Mouse (Mus musculus): ENCODE data around the gene Pi4k2a. TPM values are rescaled to one million over a fixed set of nuclear protein-coding genes. Genes with fewer than 3 reads are reported as not detected.

The Pi4k2a gene
- polyA plus RNA-seq, 1 experiment from 2014 or later, result 6.6 TPM

- no peak overlapping the region for H3K4me2 ChIP-seq (ENCODE audit: low read depth, low read length)
- no peaks in the 10 kb centered on the region for H3K4me1 ChIP-seq (ENCODE audit: control insufficient read depth, insufficient read depth, low read length)
- no peak overlapping the region for H3K4me3 ChIP-seq (ENCODE audit: low read length)
- no peaks in the 10 kb centered on the region for H3K9me3 ChIP-seq (ENCODE audit: control insufficient read depth, low read length)
- no peak overlapping the region for H3K9ac ChIP-seq (ENCODE audit: low read depth, low read length)
- H3K36me3 ChIP-seq (ENCODE audit: control insufficient read depth, insufficient read depth, low read length), result no peaks in the 10 kb centered on the region
- no peaks in the 10 kb centered on the region for H3K27me3 ChIP-seq (replicated peaks; ENCODE audit: control insufficient read depth, insufficient read depth, low read length)
- no peak for ATAC-seq
- WGBS, result 83% methylated on average over 15 of the region's 15 CpGs
- H3K27ac ChIP-seq (ENCODE audit: low read length), result no peak overlapping the region
Measured at GRCm38 (mm10) chr19:42138517-42139285, 48.4 kb downstream of the Pi4k2a start.

DNA sequence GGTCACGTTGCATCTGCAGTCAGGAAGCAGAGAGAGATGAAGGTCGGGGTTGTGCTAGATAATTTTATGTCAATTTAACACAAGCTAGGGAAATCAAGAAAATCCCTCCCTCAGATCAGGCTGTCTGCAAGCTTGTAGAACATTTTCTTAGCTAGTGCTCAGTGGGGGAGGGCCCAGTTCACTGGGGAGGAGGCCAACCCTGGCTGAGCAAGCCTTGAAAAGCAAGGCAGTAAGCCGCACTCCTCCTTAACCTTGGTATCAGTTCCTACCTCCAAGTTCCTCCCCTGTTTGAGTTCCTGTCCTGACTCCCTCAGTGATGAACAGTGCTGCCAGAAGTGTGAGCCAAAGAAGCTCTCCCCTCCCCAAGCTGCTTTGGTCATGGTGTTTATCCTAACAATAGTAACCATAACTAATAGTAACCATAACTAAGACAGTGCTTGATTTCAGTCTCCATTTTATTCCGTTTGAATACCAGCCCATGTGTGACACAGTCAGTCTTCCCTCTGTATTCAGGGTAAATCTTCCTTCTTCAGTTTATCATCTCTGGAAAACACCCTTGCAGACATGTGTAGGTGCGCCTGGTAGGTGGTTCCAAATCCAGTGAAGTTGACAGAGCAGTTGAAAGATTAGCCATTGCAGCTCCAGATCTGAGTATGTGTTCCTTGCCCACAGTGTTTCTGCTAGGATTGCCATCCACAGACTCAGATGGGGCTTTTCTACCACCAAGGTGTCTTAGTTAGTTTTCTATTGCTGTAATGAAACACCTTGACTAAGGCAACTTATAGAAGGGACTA is 49.7 kb downstream of the Pi4k2a start:
- Histone ChIP-seq H3K36me3 (ENCODE audit: control insufficient read depth, insufficient read depth, low read length) (no peaks in the 10 kb centered on the region), H3K9me3 (ENCODE audit: control insufficient read depth, low read length) (no peaks in the 10 kb centered on the region), H3K4me1 (ENCODE audit: control insufficient read depth, insufficient read depth, low read length) (no peaks in the 10 kb centered on the region), H3K9ac (ENCODE audit: low read depth, low read length) (no peak overlapping the region), H3K27ac (ENCODE audit: low read length) (no peak overlapping the region), H3K4me2 (ENCODE audit: low read depth, low read length) (no peak overlapping the region), H3K27me3 (replicated peaks; ENCODE audit: control insufficient read depth, insufficient read depth, low read length) (no peaks in the 10 kb centered on the region), H3K4me3 (ENCODE audit: low read length) (no peak overlapping the region)
- WGBS, result 76% methylated on average over 5 of the region's 5 CpGs
- no peak for ATAC-seq

DNA sequence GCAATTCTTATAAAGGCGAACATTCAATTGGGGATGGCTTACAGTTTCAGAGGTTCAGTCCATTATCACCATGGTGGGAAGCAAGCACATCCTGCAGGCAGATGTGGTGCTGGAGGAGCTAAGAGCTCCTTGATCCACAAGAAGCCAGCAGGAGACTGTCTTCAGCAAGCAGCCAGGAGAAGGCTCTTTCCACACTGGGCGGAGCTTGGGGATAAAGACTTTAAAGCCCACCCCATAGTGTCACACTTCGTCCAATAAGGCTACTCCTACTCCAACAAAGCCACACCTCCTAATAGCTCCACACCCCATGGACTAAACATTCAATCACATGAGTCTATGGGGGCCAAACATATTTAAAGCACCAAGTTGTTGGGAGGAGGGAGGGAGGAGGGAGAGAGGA is 51.7 kb downstream of the Pi4k2a start:
- no peak for ATAC-seq
- Histone ChIP-seq H3K4me1 (ENCODE audit: control insufficient read depth, insufficient read depth, low read length) (peaks cover 3% of the 10 kb centered on the region), H3K27ac (ENCODE audit: low read length) (no peak overlapping the region), H3K9ac (ENCODE audit: low read depth, low read length) (no peak overlapping the region), H3K4me3 (ENCODE audit: low read length) (no peak overlapping the region), H3K36me3 (ENCODE audit: control insufficient read depth, insufficient read depth, low read length) (no peaks in the 10 kb centered on the region), H3K9me3 (ENCODE audit: control insufficient read depth, low read length) (no peaks in the 10 kb centered on the region), H3K4me2 (ENCODE audit: low read depth, low read length) (no peak overlapping the region), H3K27me3 (replicated peaks; ENCODE audit: control insufficient read depth, insufficient read depth, low read length) (no peaks in the 10 kb centered on the region)
- WGBS, result 76% methylated on average over 3 of the region's 3 CpGs

GRCm38 (mm10) chr19:42142757-42143156 is 52.5 kb downstream of the Pi4k2a start:
- H3K9me3 ChIP-seq (ENCODE audit: control insufficient read depth, low read length), result no peaks in the 10 kb centered on the region
- no peak overlapping the region for H3K4me2 ChIP-seq (ENCODE audit: low read depth, low read length)
- WGBS, result 85% methylated on average over 2 of the region's 2 CpGs
- H3K9ac ChIP-seq (ENCODE audit: low read depth, low read length), result no peak overlapping the region
- H3K27me3 ChIP-seq (replicated peaks; ENCODE audit: control insufficient read depth, insufficient read depth, low read length), result no peaks in the 10 kb centered on the region
- no peak overlapping the region for H3K4me3 ChIP-seq (ENCODE audit: low read length)
- H3K36me3 ChIP-seq (ENCODE audit: control insufficient read depth, insufficient read depth, low read length), result no peaks in the 10 kb centered on the region
- H3K27ac ChIP-seq (ENCODE audit: low read length), result no peak overlapping the region
- H3K4me1 ChIP-seq (ENCODE audit: control insufficient read depth, insufficient read depth, low read length), result peaks cover 4% of the 10 kb centered on the region
- ATAC-seq, result no peak

DNA sequence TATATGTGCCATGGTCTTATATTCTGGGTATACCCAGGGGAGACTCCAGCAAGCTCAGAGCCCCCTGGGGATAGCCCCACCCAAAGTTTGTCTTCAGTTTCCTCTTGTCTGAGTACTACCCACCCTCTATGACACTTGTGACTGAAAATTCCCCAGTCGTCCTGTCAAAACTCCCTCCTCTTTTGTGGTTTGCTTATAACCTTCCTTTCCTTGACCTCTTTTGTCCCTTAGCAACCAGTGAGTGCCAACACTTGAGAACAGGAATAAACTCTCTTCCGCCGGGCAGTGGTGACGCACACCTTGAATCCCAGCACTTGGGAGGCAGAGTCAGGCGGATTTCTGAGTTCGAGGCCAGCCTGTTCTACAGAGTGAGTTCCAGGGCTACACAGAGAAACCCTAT is 53.8 kb downstream of the Pi4k2a start:
- 50% methylated on average over 6 of the region's 6 CpGs for WGBS
- Histone ChIP-seq H3K36me3 (ENCODE audit: control insufficient read depth, insufficient read depth, low read length) (no peaks in the 10 kb centered on the region), H3K9ac (ENCODE audit: low read depth, low read length) (no peak overlapping the region), H3K27ac (ENCODE audit: low read length) (no peak overlapping the region), H3K4me1 (ENCODE audit: control insufficient read depth, insufficient read depth, low read length) (peaks cover 11% of the 10 kb centered on the region), H3K4me2 (ENCODE audit: low read depth, low read length) (no peak overlapping the region), H3K4me3 (ENCODE audit: low read length) (no peak overlapping the region), H3K27me3 (replicated peaks; ENCODE audit: control insufficient read depth, insufficient read depth, low read length) (no peaks in the 10 kb centered on the region), H3K9me3 (ENCODE audit: control insufficient read depth, low read length) (no peaks in the 10 kb centered on the region)
- no peak for ATAC-seq

- H3K4me3 ChIP-seq (ENCODE audit: low read length), result no peak overlapping the region
- H3K9me3 ChIP-seq (ENCODE audit: control insufficient read depth, low read length), result no peaks in the 10 kb centered on the region
- no peaks in the 10 kb centered on the region for H3K27me3 ChIP-seq (replicated peaks; ENCODE audit: control insufficient read depth, insufficient read depth, low read length)
- no peak overlapping the region for H3K27ac ChIP-seq (ENCODE audit: low read length)
- peaks cover 17% of the 10 kb centered on the region for H3K4me1 ChIP-seq (ENCODE audit: control insufficient read depth, insufficient read depth, low read length)
- no peak overlapping the region for H3K4me2 ChIP-seq (ENCODE audit: low read depth, low read length)
- H3K9ac ChIP-seq (ENCODE audit: low read depth, low read length), result no peak overlapping the region
- H3K36me3 ChIP-seq (ENCODE audit: control insufficient read depth, insufficient read depth, low read length), result no peaks in the 10 kb centered on the region
- no peak for ATAC-seq
- 24% methylated on average over 8 of the region's 8 CpGs for WGBS
Measured at GRCm38 (mm10) chr19:42144541-42145167, 54.4 kb downstream of the Pi4k2a start.

- Histone ChIP-seq H3K36me3 (ENCODE audit: control insufficient read depth, insufficient read depth, low read length) (no peaks in the 10 kb centered on the region), H3K9me3 (ENCODE audit: control insufficient read depth, low read length) (no peaks in the 10 kb centered on the region), H3K27ac (ENCODE audit: low read length) (no peak overlapping the region), H3K4me3 (ENCODE audit: low read length) (no peak overlapping the region), H3K27me3 (replicated peaks; ENCODE audit: control insufficient read depth, insufficient read depth, low read length) (no peaks in the 10 kb centered on the region), H3K9ac (ENCODE audit: low read depth, low read length) (no peak overlapping the region), H3K4me2 (ENCODE audit: low read depth, low read length) (no peak overlapping the region), H3K4me1 (ENCODE audit: control insufficient read depth, insufficient read depth, low read length) (peaks cover 20% of the 10 kb centered on the region)
- ATAC-seq, result no peak
- WGBS, result 62% methylated on average over 4 of the region's 4 CpGs
Measured at GRCm38 (mm10) chr19:42145210-42145609, 54.9 kb downstream of the Pi4k2a start.

GRCm38 (mm10) chr19:42145731-42146130 is 55.5 kb downstream of the Pi4k2a start:
- Histone ChIP-seq H3K4me1 (ENCODE audit: control insufficient read depth, insufficient read depth, low read length) (peaks cover 24% of the 10 kb centered on the region), H3K9me3 (ENCODE audit: control insufficient read depth, low read length) (no peaks in the 10 kb centered on the region), H3K27ac (ENCODE audit: low read length) (no peak overlapping the region), H3K9ac (ENCODE audit: low read depth, low read length) (no peak overlapping the region), H3K36me3 (ENCODE audit: control insufficient read depth, insufficient read depth, low read length) (no peaks in the 10 kb centered on the region), H3K27me3 (replicated peaks; ENCODE audit: control insufficient read depth, insufficient read depth, low read length) (no peaks in the 10 kb centered on the region), H3K4me3 (ENCODE audit: low read length) (no peak overlapping the region), H3K4me2 (ENCODE audit: low read depth, low read length) (no peak overlapping the region)
- 89% methylated on average over 2 of the region's 2 CpGs for WGBS
- ATAC-seq, result no peak

- Histone ChIP-seq H3K4me2 (ENCODE audit: low read depth, low read length) (peak overlapping the region; percentile 87; the same call in 1 of the 2 replicates), H3K27ac (ENCODE audit: low read length) (peak overlapping the region; percentile 87; the same call in 1 of the 2 replicates), H3K4me1 (ENCODE audit: control insufficient read depth, insufficient read depth, low read length) (peaks cover 24% of the 10 kb centered on the region), H3K9me3 (ENCODE audit: control insufficient read depth, low read length) (no peaks in the 10 kb centered on the region), H3K4me3 (ENCODE audit: low read length) (no peak overlapping the region; the same call in 1 of the 2 replicates), H3K9ac (ENCODE audit: low read depth, low read length) (no peak overlapping the region; the same call in 1 of the 2 replicates), H3K36me3 (ENCODE audit: control insufficient read depth, insufficient read depth, low read length) (no peaks in the 10 kb centered on the region), H3K27me3 (replicated peaks; ENCODE audit: control insufficient read depth, insufficient read depth, low read length) (no peaks in the 10 kb centered on the region)
- 91% methylated on average over 9 of the region's 9 CpGs for WGBS
- 0 out of 2 replicates have a peak, but pooled peaks have one; percentile 6 for ATAC-seq
Measured at GRCm38 (mm10) chr19:42146276-42147010, 56.2 kb downstream of the Pi4k2a start.
